Mouse (Mus musculus) ES-E14 (cell line): ENCODE measurements at regions not wholly inside any gene's neighbourhood (a gene's known extent, or its start where the extent isn't known, plus 50 kb on each side); places are given as distances from the start of the nearest gene placed in this dataset.
A peak's percentile ranks its signal among the peaks of the same experiment; 100 is the strongest.

Source experiments
- CHD2 ChIP-seq: IDR thresholded peaks from 2 replicates; pipeline ENCODE4 v1.6.1; 2014; ENCODE audit warnings: mild to moderate bottlenecking, low read depth, low read length, inconsistent platforms
- ZC3H11A ChIP-seq: IDR thresholded peaks from 2 replicates; pipeline ENCODE4 v1.6.1; 2012; ENCODE audit warnings: low read depth, mild to moderate bottlenecking, inconsistent platforms, low read length, borderline replicate concordance

- TF ChIP-seq ZC3H11A (0 out of 2 replicates have a peak, but pooled peaks have one; percentile 24), CHD2 (no peak)
Measured at GRCm38 (mm10) chr2:160000449-160000848, 333.5 kb downstream of the Gm826 start.
